Mouse (Mus musculus): Measurements from ENCODE around the gene Phc2. TPM values are rescaled to one million over a fixed set of nuclear protein-coding genes. Genes with fewer than 3 reads are reported as not detected.

Gene Phc2
- polyA plus RNA-seq, 1 experiment from 2014 or later: 56.3 TPM

GRCm38 (mm10) chr4:128755900-128756299 lies 101.4 kb downstream of the Phc2 start:
- Histone ChIP-seq H3K4me2 (replicated peaks; ENCODE audit: low read depth, low read length) (no peak overlapping the region), H3K9ac (replicated peaks; ENCODE audit: low read depth) (no peak overlapping the region), H3K36me3 (ENCODE audit: insufficient read depth, low read length) (peaks cover 25% of the 10 kb centered on the region), H3K27ac (ENCODE audit: low read length) (no peak overlapping the region), H3K4me1 (ENCODE audit: insufficient read depth, low read depth, low read length) (no peaks in the 10 kb centered on the region), H3K27me3 (replicated peaks; ENCODE audit: insufficient read depth, low read length) (no peaks in the 10 kb centered on the region), H3K9me3 (ENCODE audit: low read length) (no peaks in the 10 kb centered on the region), H3K4me3 (ENCODE audit: low read depth, low read length) (no peak overlapping the region)
- WGBS: 66% methylated on average over 7 of the region's 7 CpGs
- no peak for DNase-seq (ENCODE audit: low spot score)
- TF ChIP-seq CTCF (IDR thresholded peaks at IDR 0.05) (0 out of 2 replicates have a peak, but pooled peaks have one; percentile 5), EP300 (IDR thresholded peaks at IDR 0.05) (no peak)
- peak; percentile 41; the same call in 1 of the 2 replicates for ATAC-seq

- WGBS: 66% methylated on average over 5 of the region's 5 CpGs
- H3K9me3 ChIP-seq (ENCODE audit: low read length): no peaks in the 10 kb centered on the region
- DNase-seq (ENCODE audit: low spot score): no peak
Observed at GRCm38 (mm10) chr4:128759214-128759613, 104.7 kb downstream of the Phc2 start.

GRCm38 (mm10) chr4:128760029-128760428 lies 105.5 kb downstream of the Phc2 start:
- Histone ChIP-seq H3K9ac (replicated peaks; ENCODE audit: low read depth) (no peak overlapping the region), H3K27ac (ENCODE audit: low read length) (no peak overlapping the region), H3K27me3 (replicated peaks; ENCODE audit: insufficient read depth, low read length) (no peaks in the 10 kb centered on the region), H3K9me3 (ENCODE audit: low read length) (no peaks in the 10 kb centered on the region), H3K4me2 (replicated peaks; ENCODE audit: low read depth, low read length) (no peak overlapping the region), H3K4me1 (ENCODE audit: insufficient read depth, low read depth, low read length) (no peaks in the 10 kb centered on the region), H3K4me3 (ENCODE audit: low read depth, low read length) (no peak overlapping the region), H3K36me3 (ENCODE audit: insufficient read depth, low read length) (no peaks in the 10 kb centered on the region)
- 68% methylated on average over 6 of the region's 6 CpGs for WGBS
- DNase-seq (ENCODE audit: low spot score) (no peak), ATAC-seq (no peak)
- no peak for TF ChIP-seq EP300 (IDR thresholded peaks at IDR 0.05)
- TF ChIP-seq CTCF (IDR thresholded peaks at IDR 0.05): no peak

More at GRCm38 (mm10) chr4:128759214-128759613, 104.7 kb downstream of the Phc2 start:
- Histone ChIP-seq H3K4me1 (ENCODE audit: insufficient read depth, low read depth, low read length) (no peaks in the 10 kb centered on the region), H3K9ac (replicated peaks; ENCODE audit: low read depth) (no peak overlapping the region), H3K4me2 (replicated peaks; ENCODE audit: low read depth, low read length) (no peak overlapping the region), H3K4me3 (ENCODE audit: low read depth, low read length) (no peak overlapping the region), H3K27me3 (replicated peaks; ENCODE audit: insufficient read depth, low read length) (no peaks in the 10 kb centered on the region), H3K27ac (ENCODE audit: low read length) (no peak overlapping the region), H3K36me3 (ENCODE audit: insufficient read depth, low read length) (no peaks in the 10 kb centered on the region)
- ATAC-seq: no peak
- TF ChIP-seq CTCF (IDR thresholded peaks at IDR 0.05) (no peak), EP300 (IDR thresholded peaks at IDR 0.05) (no peak)

- 0 out of 2 replicates have a peak, but pooled peaks cover 4% of the 10 kb centered on the region for H3K4me1 ChIP-seq (ENCODE audit: insufficient read depth, low read depth, low read length)
- no peak overlapping the region for H3K4me3 ChIP-seq (ENCODE audit: low read depth, low read length)
- H3K27ac ChIP-seq (ENCODE audit: low read length): no peak overlapping the region
- no peak overlapping the region for H3K9ac ChIP-seq (replicated peaks; ENCODE audit: low read depth)
- no peaks in the 10 kb centered on the region for H3K36me3 ChIP-seq (ENCODE audit: insufficient read depth, low read length)
- DNase-seq (ENCODE audit: low spot score) (no peak), ATAC-seq (no peak)
- WGBS: 81% methylated on average over 20 of the region's 20 CpGs
- TF ChIP-seq CTCF (IDR thresholded peaks at IDR 0.05) (no peak), EP300 (IDR thresholded peaks at IDR 0.05) (no peak)
- H3K4me2 ChIP-seq (replicated peaks; ENCODE audit: low read depth, low read length): no peak overlapping the region
- H3K9me3 ChIP-seq (ENCODE audit: low read length): no peaks in the 10 kb centered on the region
- no peaks in the 10 kb centered on the region for H3K27me3 ChIP-seq (replicated peaks; ENCODE audit: insufficient read depth, low read length)
Observed at GRCm38 (mm10) chr4:128766929-128767328, 112.4 kb downstream of the Phc2 start.

GRCm38 (mm10) chr4:128768120-128768519 lies 113.6 kb downstream of the Phc2 start:
- 0 out of 2 replicates have a peak, but pooled peaks cover 4% of the 10 kb centered on the region for H3K4me1 ChIP-seq (ENCODE audit: insufficient read depth, low read depth, low read length)
- no peak overlapping the region for H3K9ac ChIP-seq (replicated peaks; ENCODE audit: low read depth)
- H3K27ac ChIP-seq (ENCODE audit: low read length): no peak overlapping the region
- no peak overlapping the region for H3K4me3 ChIP-seq (ENCODE audit: low read depth, low read length)
- H3K4me2 ChIP-seq (replicated peaks; ENCODE audit: low read depth, low read length): no peak overlapping the region
- WGBS: 54% methylated on average over 13 of the region's 13 CpGs
- H3K9me3 ChIP-seq (ENCODE audit: low read length): no peaks in the 10 kb centered on the region
- DNase-seq (ENCODE audit: low spot score) (no peak), ATAC-seq (no peak)
- H3K36me3 ChIP-seq (ENCODE audit: insufficient read depth, low read length): no peaks in the 10 kb centered on the region
- no peaks in the 10 kb centered on the region for H3K27me3 ChIP-seq (replicated peaks; ENCODE audit: insufficient read depth, low read length)
- TF ChIP-seq EP300 (IDR thresholded peaks at IDR 0.05) (no peak), CTCF (IDR thresholded peaks at IDR 0.05) (no peak)

GRCm38 (mm10) chr4:128769569-128770355 lies 115.3 kb downstream of the Phc2 start:
- no peak overlapping the region for H3K9ac ChIP-seq (replicated peaks; ENCODE audit: low read depth)
- H3K27ac ChIP-seq (ENCODE audit: low read length): peak overlapping the region; percentile 69
- H3K36me3 ChIP-seq (ENCODE audit: insufficient read depth, low read length): 0 out of 2 replicates have a peak, but pooled peaks cover 3% of the 10 kb centered on the region
- no peaks in the 10 kb centered on the region for H3K27me3 ChIP-seq (replicated peaks; ENCODE audit: insufficient read depth, low read length)
- no peaks in the 10 kb centered on the region for H3K9me3 ChIP-seq (ENCODE audit: low read length)
- ATAC-seq (peak; percentile 69), DNase-seq (ENCODE audit: low spot score) (peak; percentile 46)
- no peak overlapping the region for H3K4me2 ChIP-seq (replicated peaks; ENCODE audit: low read depth, low read length)
- 59% methylated on average over 13 of the region's 13 CpGs for WGBS
- H3K4me1 ChIP-seq (ENCODE audit: insufficient read depth, low read depth, low read length): 0 out of 2 replicates have a peak, but pooled peaks cover 4% of the 10 kb centered on the region
- H3K4me3 ChIP-seq (ENCODE audit: low read depth, low read length): no peak overlapping the region
- TF ChIP-seq EP300 (IDR thresholded peaks at IDR 0.05): peak; percentile 95
- TF ChIP-seq CTCF (IDR thresholded peaks at IDR 0.05): no peak
